Mouse (Mus musculus) activated CD4-positive, CD25-positive, alpha-beta regulatory T cell, adult 4 months (primary cell): ENCODE data around the gene Kat2b. TPM values are rescaled to one million over a fixed set of nuclear protein-coding genes. Genes with fewer than 3 reads are reported as not detected.
"Not testable (repeated sequence)": the region's sequence is repeated elsewhere in the genome, so short reads cannot be mapped to it uniquely, and the experiment has no call there.

ENCODE experiments used
- ATAC-seq: one replicate; pipeline ENCODE4 v1.8.0; 2017
- polyA plus RNA-seq, 2 experiments: library from polyadenylated mRNA; unstranded; fragments of 100-300 nt; shearing (Covaris generic); gene quantifications; one replicate each; pipeline ENCODE4 v1.2.1; 2017

Gene Kat2b
- polyA plus RNA-seq, 2 experiments from 2014 or later: 12.1 to 22.0 TPM

DNA sequence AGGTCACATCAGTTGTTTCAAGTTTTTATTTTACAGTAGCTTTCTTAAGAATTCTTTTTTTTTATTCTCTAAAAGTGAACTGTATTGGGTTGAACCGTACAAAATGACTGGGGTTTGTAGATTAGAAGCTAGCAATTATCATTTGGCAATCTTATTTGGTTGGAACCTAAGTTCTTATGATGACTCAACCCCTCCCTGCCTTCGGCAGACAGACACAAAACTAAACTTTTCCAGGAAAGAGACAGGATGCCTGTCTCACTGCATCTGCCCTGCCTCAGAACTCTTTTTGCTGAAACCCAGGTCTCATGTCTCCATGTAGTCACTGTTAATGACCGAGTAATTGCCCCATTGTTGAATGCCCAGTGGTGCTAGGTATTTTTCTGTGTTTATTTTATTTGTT lies 97.6 kb downstream of the Kat2b start:
- ATAC-seq: peak; percentile 75

GRCm38 (mm10) chr17:53664703-53665382 lies 98.2 kb downstream of the Kat2b start:
- no peak for ATAC-seq

GRCm38 (mm10) chr17:53670453-53670852 lies 103.8 kb downstream of the Kat2b start:
- ATAC-seq: peak; percentile 64

- no peak for ATAC-seq
Measured at GRCm38 (mm10) chr17:53678716-53679115, 112.1 kb downstream of the Kat2b start.

- ATAC-seq: no peak
Measured at GRCm38 (mm10) chr17:53688321-53688720, 121.7 kb downstream of the Kat2b start.

DNA sequence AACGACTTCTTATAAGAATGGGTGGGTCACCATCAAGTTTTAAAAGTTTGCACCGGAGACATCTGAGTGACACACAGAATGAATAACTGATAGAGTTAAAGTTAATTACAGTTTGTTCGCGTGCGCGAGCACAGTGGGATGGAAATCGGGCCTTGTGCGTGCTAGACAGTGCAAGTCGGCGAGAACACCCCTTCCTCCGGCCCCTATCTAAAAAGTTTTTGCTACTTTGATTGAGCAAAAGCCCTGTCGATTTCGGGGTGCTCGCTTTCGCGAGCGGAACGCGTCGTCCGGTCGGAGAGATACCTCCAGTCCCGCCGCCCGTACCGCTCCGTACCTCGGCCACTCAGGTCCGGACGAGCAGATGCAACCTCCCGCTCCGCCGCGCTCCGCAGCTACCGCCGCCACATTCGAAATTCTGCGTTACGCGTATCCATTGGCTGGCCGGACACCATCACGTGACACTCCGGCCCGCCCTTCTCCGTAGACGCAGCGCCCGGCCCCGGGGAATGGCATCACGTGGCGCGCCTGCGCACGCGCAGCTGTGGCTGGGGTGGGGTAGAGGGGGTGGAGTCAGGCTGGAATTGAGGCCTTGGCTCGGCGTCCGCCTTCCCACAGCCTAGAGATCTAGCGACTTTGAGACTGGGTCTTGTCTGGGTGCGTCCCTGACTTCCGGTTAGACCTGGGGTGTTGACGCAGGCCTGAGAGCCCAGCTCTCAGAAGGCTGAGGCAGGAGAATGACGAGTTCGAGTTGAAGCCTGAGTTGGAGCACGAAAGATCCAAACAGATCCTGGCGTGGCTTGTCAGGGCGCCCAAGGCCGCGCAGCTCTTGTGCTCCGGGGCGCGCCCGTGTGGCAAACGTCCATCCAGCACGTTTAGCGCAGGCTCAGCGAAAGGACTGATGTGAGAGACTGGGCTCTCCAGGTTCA lies 122.5 kb downstream of the Kat2b start, which contains the start of gene Sgo1:
Gene Sgo1 (minus strand): TSS at position 457 of the 926 bp plus-strand sequence.
- peak; percentile 89 for ATAC-seq

DNA sequence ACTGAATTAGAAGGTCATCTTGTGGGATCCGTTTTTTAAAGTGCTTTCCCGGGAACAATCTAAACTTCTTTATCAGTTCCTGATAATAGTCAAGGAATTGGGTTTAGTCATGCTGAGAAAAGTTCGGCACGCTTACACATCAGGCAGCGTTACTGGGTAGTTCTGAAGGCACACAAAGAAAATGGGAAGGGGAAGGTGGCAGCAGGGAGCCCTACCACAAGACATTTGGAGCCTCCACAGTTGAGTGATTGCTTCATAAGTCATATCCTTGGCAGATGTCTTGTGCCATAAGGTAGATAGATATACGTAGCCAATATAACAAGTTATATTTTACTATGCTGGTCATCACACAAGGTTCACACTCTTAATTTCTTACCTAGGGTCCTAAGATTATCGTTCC lies 123.3 kb downstream of the Kat2b start:
- no peak for ATAC-seq

GRCm38 (mm10) chr17:53694039-53694438 lies 127.4 kb downstream of the Kat2b start:
- no peak for ATAC-seq

DNA sequence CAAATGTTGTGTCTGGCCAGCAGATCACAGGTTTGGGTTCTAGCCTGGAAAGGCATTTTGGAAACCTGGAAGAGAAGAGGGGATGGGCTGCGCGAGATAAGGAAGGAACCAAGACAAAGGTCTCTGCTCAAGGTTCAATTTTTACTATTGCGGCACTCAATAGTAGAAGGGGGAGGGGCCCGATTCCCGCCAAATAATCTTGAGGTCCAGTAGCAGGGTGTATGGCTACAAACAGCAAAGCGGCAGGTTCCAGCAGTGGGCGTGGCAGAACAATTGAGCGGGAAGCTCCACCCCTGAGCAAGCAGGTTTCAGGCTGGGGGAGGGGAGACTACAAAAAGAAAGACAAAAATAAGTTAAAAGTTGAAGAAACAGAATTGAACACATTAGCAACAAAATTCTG lies 130.9 kb downstream of the Kat2b start:
- not testable (repeated sequence) for ATAC-seq

DNA sequence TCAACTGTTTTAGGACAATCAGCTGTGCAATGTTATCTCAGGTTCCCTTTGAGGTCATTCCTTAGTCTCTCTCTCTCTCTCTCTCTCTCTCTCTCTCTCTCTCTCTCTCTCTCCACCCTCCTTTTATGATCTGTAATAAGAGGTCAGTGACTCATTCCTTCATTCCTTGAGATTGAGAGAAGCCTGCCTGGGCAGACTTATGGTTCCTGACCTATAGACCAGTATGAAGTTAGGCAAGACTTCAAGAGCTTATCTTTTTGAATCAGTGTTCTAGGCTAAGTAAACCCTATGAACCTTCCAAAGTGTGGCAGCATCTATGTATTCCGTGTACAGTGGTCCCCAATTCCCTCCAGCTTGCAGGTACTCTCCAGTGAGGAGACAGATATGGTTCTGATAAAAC lies 147.8 kb downstream of the Kat2b start:
- ATAC-seq: no peak

DNA sequence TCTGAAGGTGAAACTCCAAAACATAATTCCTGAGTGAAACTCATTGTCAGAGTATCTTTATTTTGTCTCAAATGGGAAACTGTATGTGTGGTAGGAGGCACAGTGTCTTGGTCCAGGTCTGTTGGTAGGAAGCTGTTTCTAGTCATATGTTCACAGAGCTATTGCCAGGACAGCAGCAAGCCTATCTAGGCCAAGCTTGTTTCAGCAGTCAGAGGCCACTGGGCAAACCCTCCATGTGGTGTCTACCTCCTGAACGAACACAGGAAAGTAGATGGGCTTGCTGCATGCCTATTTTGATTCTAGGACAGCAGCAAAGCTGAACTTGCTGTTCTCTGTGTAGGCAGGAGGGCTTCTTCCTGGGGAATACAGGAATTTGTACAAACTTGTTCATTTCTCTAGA lies 148.5 kb downstream of the Kat2b start:
- not testable (repeated sequence) for ATAC-seq

- no peak for ATAC-seq
Measured at GRCm38 (mm10) chr17:53718474-53718873, 151.8 kb downstream of the Kat2b start.

DNA sequence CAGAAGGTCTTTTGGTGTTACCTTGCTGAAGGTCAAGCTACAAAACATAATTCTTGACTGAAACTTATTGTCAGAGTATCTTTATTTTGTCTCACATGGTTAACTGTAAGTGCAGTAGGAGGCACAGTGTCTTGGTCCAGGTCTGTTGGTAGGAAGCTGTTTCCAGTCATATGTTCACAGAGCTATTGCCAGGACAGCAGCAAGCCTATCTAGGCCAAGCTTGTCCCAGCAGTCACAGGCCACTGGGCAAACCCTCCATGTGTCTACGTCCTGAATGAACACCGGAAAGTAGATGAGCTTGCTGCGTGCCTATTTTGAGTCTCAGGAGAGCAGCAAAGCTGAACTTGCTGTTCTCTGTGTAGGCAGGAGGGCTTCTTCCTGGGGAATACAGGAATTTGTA lies 152.3 kb downstream of the Kat2b start:
- not testable (repeated sequence) for ATAC-seq

Other genes starting within 250 kb of the Kat2b start
- under 1 TPM in 1 of 2 experiments, not detected in 1; 0.46 TPM for gene Efhb, start 103.5 kb upstream of the Kat2b start, polyA plus RNA-seq
- 10 to 100 TPM; 15.6 to 15.9 TPM for gene Rab5a, start 87.6 kb upstream of the Kat2b start, polyA plus RNA-seq
- 1 to 10 TPM in 1 of 2 experiments, under 1 TPM in 1; 0.47 to 1.2 TPM for gene Pp2d1, start 27.4 kb upstream of the Kat2b start, polyA plus RNA-seq
- 10 to 100 TPM in 1 of 2 experiments, 1 to 10 TPM in 1; 7.1 to 12.3 TPM for gene Sgo1, start 122.5 kb downstream of the Kat2b start, polyA plus RNA-seq